Comparison of ENCODE assay signal across 8 mouse cellular contexts in the genomic region with DNA sequence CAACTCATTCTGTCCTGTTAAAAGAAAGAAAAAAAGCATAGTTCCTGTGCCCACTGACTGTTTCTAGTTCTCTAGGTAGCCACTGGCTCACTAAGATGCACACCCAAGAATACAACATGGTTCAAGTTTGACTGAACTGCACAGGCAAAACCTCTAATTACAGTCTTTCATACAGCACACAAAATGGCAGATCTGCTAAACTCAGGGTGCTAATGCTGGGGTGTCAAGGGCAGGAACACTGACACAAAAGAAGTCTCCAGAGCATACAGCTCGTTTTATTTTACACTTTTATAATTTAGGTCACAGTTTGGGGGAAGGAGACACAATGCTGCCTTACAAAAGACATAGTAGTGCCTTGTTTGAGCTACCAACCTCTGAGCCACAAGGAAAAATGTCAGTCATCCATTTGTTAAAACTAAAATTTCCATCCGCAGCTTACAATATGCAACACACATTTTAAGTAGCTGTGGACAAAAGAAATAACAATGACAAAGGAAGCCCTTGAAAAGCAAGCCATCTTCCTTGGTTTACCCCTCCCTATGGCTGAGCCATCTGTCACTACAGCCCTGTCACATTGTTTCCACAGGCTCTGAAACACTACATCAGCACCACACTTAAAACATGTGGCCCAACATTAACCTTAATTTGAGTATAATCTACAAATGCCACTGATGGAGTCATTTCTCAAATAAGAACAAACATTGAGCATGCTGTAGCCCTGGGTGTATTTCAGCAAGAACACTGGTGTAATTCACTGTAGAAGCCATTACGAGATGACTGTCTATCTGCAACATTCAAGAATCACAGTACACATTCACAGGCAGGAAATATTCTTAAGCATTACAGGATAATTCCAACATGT. TPM values are rescaled to one million over a fixed set of nuclear protein-coding genes. Genes with fewer than 3 reads are reported as not detected.
DNase-seq lines count a peak whose midpoint lies in the region; ATAC-seq and TF ChIP-seq lines count a peak whose summit lies in the region.

No protein-coding gene starts in this region.

- H3K27ac ChIP-seq in liver, embryonic 11.5 days (ENCODE audit: low read depth, low read length) = no peak overlapping the region
- H3K27ac ChIP-seq in liver, embryonic 12.5 days = no peak overlapping the region
- H3K27ac ChIP-seq in embryonic facial prominence, embryonic 12.5 days = peak overlapping the region; percentile 64
- peak overlapping the region; percentile 94 for H3K27ac ChIP-seq in olfactory bulb, adult 2 months (ENCODE audit: insufficient read depth, low read depth, low read length)
- H3K27ac ChIP-seq in thymus, adult 2 months (ENCODE audit: control insufficient read depth, insufficient read depth, low read length) = no peak overlapping the region

- no peak for DNase-seq in liver, embryonic 11.5 days (ENCODE audit: low spot score)
- DNase-seq in layer of hippocampus, postnatal 14 days (ENCODE audit: low spot score in 2 of 2) = peak; percentile 16 to 41
- DNase-seq in lung, postnatal 10 days = no peak
- DNase-seq in thymus, adult 2 months = no peak
- no peak for DNase-seq in adipocyte (ENCODE audit: low spot score)

- H3K9me3 ChIP-seq in liver, embryonic 11.5 days (ENCODE audit: control insufficient read depth, low read length) = no peaks in the 10 kb centered on the region
- H3K9me3 ChIP-seq in liver, embryonic 12.5 days (replicated peaks) = no peaks in the 10 kb centered on the region
- H3K9me3 ChIP-seq in embryonic facial prominence, embryonic 12.5 days = no peaks in the 10 kb centered on the region

- no peaks in the 10 kb centered on the region for H3K27me3 ChIP-seq in liver, embryonic 11.5 days (replicated peaks; ENCODE audit: control insufficient read depth, insufficient read depth, low read length)
- H3K27me3 ChIP-seq in liver, embryonic 12.5 days (replicated peaks) = no peaks in the 10 kb centered on the region
- H3K27me3 ChIP-seq in embryonic facial prominence, embryonic 12.5 days = no peaks in the 10 kb centered on the region
- no peaks in the 10 kb centered on the region for H3K27me3 ChIP-seq in thymus, adult 2 months (ENCODE audit: control insufficient read depth, insufficient read depth, low read length)

- no peak for TF ChIP-seq POLR2A in olfactory bulb, adult 2 months (IDR thresholded peaks at IDR 0.05; ENCODE audit: insufficient read depth, low read depth, low read length)
- TF ChIP-seq POLR2A in thymus, adult 2 months (IDR thresholded peaks at IDR 0.05; ENCODE audit: control insufficient read depth, extremely low read depth, insufficient read depth, low read length, poor library complexity) = no peak

- no peak overlapping the region for H3K9ac ChIP-seq in liver, embryonic 11.5 days (ENCODE audit: low read depth, low read length)
- H3K9ac ChIP-seq in liver, embryonic 12.5 days = no peak overlapping the region
- no peak overlapping the region for H3K9ac ChIP-seq in embryonic facial prominence, embryonic 12.5 days

- no peak overlapping the region for H3K4me3 ChIP-seq in liver, embryonic 11.5 days (ENCODE audit: low read depth, low read length)
- H3K4me3 ChIP-seq in liver, embryonic 12.5 days = no peak overlapping the region
- peak overlapping the region; percentile 23 for H3K4me3 ChIP-seq in embryonic facial prominence, embryonic 12.5 days
- peak overlapping the region; percentile 20; the same call in 1 of the 2 replicates for H3K4me3 ChIP-seq in olfactory bulb, adult 2 months (ENCODE audit: insufficient read depth, low read depth, low read length)
- no peak overlapping the region for H3K4me3 ChIP-seq in thymus, adult 2 months (ENCODE audit: control insufficient read depth, insufficient read depth, low read length)

- TF ChIP-seq CTCF in olfactory bulb, adult 2 months (IDR thresholded peaks at IDR 0.05; ENCODE audit: insufficient read depth, low read depth, low read length) = no peak
- TF ChIP-seq CTCF in thymus, adult 2 months (IDR thresholded peaks at IDR 0.05; ENCODE audit: borderline replicate concordance, control insufficient read depth, extremely low read depth, insufficient read depth, low read length, poor library complexity) = no peak

- peak overlapping the region; percentile 6; the same call in 1 of the 2 replicates for H3K4me2 ChIP-seq in liver, embryonic 11.5 days
- H3K4me2 ChIP-seq in liver, embryonic 12.5 days = no peak overlapping the region
- peak overlapping the region; percentile 30 for H3K4me2 ChIP-seq in embryonic facial prominence, embryonic 12.5 days (replicated peaks)

- ATAC-seq in liver, embryonic 11.5 days (replicated peaks; ENCODE audit: low FRiP score) = no peak
- no peak for ATAC-seq in liver, embryonic 12.5 days
- ATAC-seq in embryonic facial prominence, embryonic 12.5 days (ENCODE audit: insufficient number of reproducible peaks, insufficient read depth, low FRiP score, low TSS enrichment) = no peak

- H3K36me3 ChIP-seq in liver, embryonic 11.5 days (ENCODE audit: control insufficient read depth, insufficient read depth, low read length) = no peaks in the 10 kb centered on the region
- H3K36me3 ChIP-seq in liver, embryonic 12.5 days = no peaks in the 10 kb centered on the region
- H3K36me3 ChIP-seq in embryonic facial prominence, embryonic 12.5 days = no peaks in the 10 kb centered on the region
- H3K36me3 ChIP-seq in thymus, adult 2 months (ENCODE audit: control insufficient read depth, insufficient read depth, low read length) = no peaks in the 10 kb centered on the region

- H3K4me1 ChIP-seq in liver, embryonic 11.5 days (replicated peaks; ENCODE audit: control insufficient read depth, insufficient read depth, low read length) = no peaks in the 10 kb centered on the region; the same call in 1 of the 2 replicates
- H3K4me1 ChIP-seq in liver, embryonic 12.5 days = peaks cover 11% of the 10 kb centered on the region; the same call in 1 of the 2 replicates
- H3K4me1 ChIP-seq in embryonic facial prominence, embryonic 12.5 days = no peaks in the 10 kb centered on the region
- peaks cover under 1% of the 10 kb centered on the region; the same call in 1 of the 2 replicates for H3K4me1 ChIP-seq in olfactory bulb, adult 2 months (ENCODE audit: control insufficient read depth, insufficient read depth, low read length)
- no peaks in the 10 kb centered on the region for H3K4me1 ChIP-seq in thymus, adult 2 months (replicated peaks; ENCODE audit: control insufficient read depth, insufficient read depth, low read length)

- 66% methylated on average over 3 of the region's 3 CpGs for WGBS in liver, embryonic 11.5 days
- WGBS in liver, embryonic 12.5 days (ENCODE audit: insufficient replicate concordance) = 58% methylated on average over 3 of the region's 3 CpGs
- 48% methylated on average over 3 of the region's 3 CpGs for WGBS in embryonic facial prominence, embryonic 12.5 days
- 4% methylated on average over 3 of the region's 3 CpGs for WGBS in olfactory bulb, adult 2 months
- WGBS in thymus, adult 2 months = 87% methylated on average over 3 of the region's 3 CpGs

RNA-seq across cellular contexts. Expression of a gene that starts 41.1 kb away (rescaled TPM):
- 3.5 and 5.0 TPM in 2 replicates for polyA plus RNA-seq in liver, embryonic 11.5 days (2014; fragmentation: Nextera tagmentation; extraction: Ambion mirVana)
- polyA plus RNA-seq in liver, embryonic 12.5 days (2016; fragmentation: Nextera tagmentation; extraction: Ambion mirVana) = 2.5 and 3.2 TPM in 2 replicates
- 8.6 and 9.0 TPM in 2 replicates for polyA plus RNA-seq in embryonic facial prominence, embryonic 12.5 days (2016; fragmentation: Nextera tagmentation; extraction: Ambion mirVana)
- 10 to 100 TPM; 58.7 to 59.5 TPM for total RNA-seq in layer of hippocampus, postnatal 14 days (2021)
- not detected in 2 replicates for polyA plus RNA-seq in olfactory bulb, adult 2 months (2012; ENCODE audit: insufficient read depth, insufficient read length, low replicate concordance, missing spikeins)
- 0.64 and 0.98 TPM in 2 replicates for polyA plus RNA-seq in thymus, adult 2 months (2012; rRNA removed)

Comparison
In these comparisons a context has a peak if more than half of its experiments do, and no peak if none do; other contexts are left out.
1. DNase-seq: peak in layer of hippocampus, postnatal 14 days (2 of 2); none in liver, embryonic 11.5 days (single experiment), lung, postnatal 10 days (single experiment), thymus, adult 2 months (single experiment) and adipocyte (single experiment).
2. H3K27ac ChIP-seq: peak in embryonic facial prominence, embryonic 12.5 days (single experiment) and olfactory bulb, adult 2 months (single experiment); none in liver, embryonic 11.5 days (single experiment), liver, embryonic 12.5 days (single experiment) and thymus, adult 2 months (single experiment).
3. H3K4me3 ChIP-seq: peak in embryonic facial prominence, embryonic 12.5 days (single experiment) and olfactory bulb, adult 2 months (single experiment); none in liver, embryonic 11.5 days (single experiment), liver, embryonic 12.5 days (single experiment) and thymus, adult 2 months (single experiment).